Mouse (Mus musculus) MN1 (cell line): Measurements from ENCODE around the gene Uhrf1bp1.

Experiments
- DNase-seq: peaks from one replicate; pipeline ENCODE4 v3.0.0-alpha.2; 2016; ENCODE audit warnings: low spot score

Uhrf1bp1 gene

GRCm38 (mm10) chr17:27909622-27910500, 53.6 kb downstream of the Uhrf1bp1 start, which contains the start of gene Taf11:
Gene Taf11, minus strand, starts transcription at chr17:27909844.
- peak; percentile 61 for DNase-seq

GRCm38 (mm10) chr17:27911371-27911770, 55.1 kb downstream of the Uhrf1bp1 start:
- no peak for DNase-seq

- no peak for DNase-seq
Measured at GRCm38 (mm10) chr17:27914742-27915141, 58.5 kb downstream of the Uhrf1bp1 start.

GRCm38 (mm10) chr17:27916366-27916765, 60.1 kb downstream of the Uhrf1bp1 start:
- DNase-seq = no peak

- DNase-seq = no peak
Measured at GRCm38 (mm10) chr17:27920676-27921075, 64.4 kb downstream of the Uhrf1bp1 start.

- DNase-seq = no peak
Measured at GRCm38 (mm10) chr17:27922174-27922712, 66.0 kb downstream of the Uhrf1bp1 start.

GRCm38 (mm10) chr17:27925054-27925453, 68.8 kb downstream of the Uhrf1bp1 start:
- no peak for DNase-seq

- DNase-seq = no peak
Measured at GRCm38 (mm10) chr17:27925504-27925903, 69.3 kb downstream of the Uhrf1bp1 start.

- no peak for DNase-seq
Measured at GRCm38 (mm10) chr17:27930291-27930690, 74.0 kb downstream of the Uhrf1bp1 start.

- no peak for DNase-seq
Measured at GRCm38 (mm10) chr17:27931826-27932225, 75.6 kb downstream of the Uhrf1bp1 start.

- no peak for DNase-seq
Measured at GRCm38 (mm10) chr17:27934136-27934910, 78.1 kb downstream of the Uhrf1bp1 start.

GRCm38 (mm10) chr17:27935091-27935490, 78.8 kb downstream of the Uhrf1bp1 start:
- DNase-seq = no peak

GRCm38 (mm10) chr17:27937054-27937615, 80.9 kb downstream of the Uhrf1bp1 start:
- DNase-seq = no peak

GRCm38 (mm10) chr17:27938121-27938754, 82.0 kb downstream of the Uhrf1bp1 start:
- DNase-seq = peak; percentile 75

GRCm38 (mm10) chr17:27939028-27939427, 82.8 kb downstream of the Uhrf1bp1 start:
- no peak for DNase-seq

GRCm38 (mm10) chr17:27940352-27940751, 84.1 kb downstream of the Uhrf1bp1 start:
- peak; percentile 53 for DNase-seq

- peak; percentile 17 for DNase-seq
Measured at GRCm38 (mm10) chr17:27941178-27941577, 84.9 kb downstream of the Uhrf1bp1 start.

GRCm38 (mm10) chr17:27941698-27942097, 85.5 kb downstream of the Uhrf1bp1 start:
- peak; percentile 79 for DNase-seq

GRCm38 (mm10) chr17:27942131-27942530, 85.9 kb downstream of the Uhrf1bp1 start:
- DNase-seq = no peak

- peak; percentile 69 for DNase-seq
Measured at GRCm38 (mm10) chr17:27945546-27946216, 89.4 kb downstream of the Uhrf1bp1 start.

- no peak for DNase-seq
Measured at GRCm38 (mm10) chr17:27946371-27946770, 90.1 kb downstream of the Uhrf1bp1 start.
